Mouse (Mus musculus) frontal cortex, postnatal 25 days (tissue): Measurements from ENCODE around the gene Tepsin.

Experiments used
- DNase-seq, 2 experiments: peaks; one replicate each; pipeline ENCODE4 v3.0.0; 2022; ENCODE audit warnings: low spot score in 2 of 2

Tepsin gene

GRCm38 (mm10) chr11:120064006-120064667, 34.4 kb downstream of the Tepsin start:
- no peak for DNase-seq

DNA sequence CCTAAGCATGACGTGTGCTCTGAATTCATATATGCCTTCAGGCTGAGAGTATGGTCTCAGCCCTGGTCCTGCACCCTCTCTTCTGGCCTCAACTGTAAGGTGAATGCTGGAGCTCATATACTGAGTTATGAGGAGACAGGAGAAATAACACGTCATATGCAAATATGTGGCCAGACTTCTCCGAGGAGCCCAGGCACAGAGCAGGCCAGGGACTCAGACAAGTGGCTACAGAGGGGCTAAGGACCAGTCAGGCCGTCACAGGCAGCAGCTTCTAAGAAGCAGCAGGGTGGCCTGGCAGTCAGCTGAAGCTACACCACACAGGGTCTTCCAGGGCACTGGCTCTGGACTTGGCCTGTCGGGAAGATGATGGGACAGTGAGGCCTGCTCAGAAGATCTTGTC, 35.2 kb downstream of the Tepsin start:
- DNase-seq, result no peak

- no peak for DNase-seq
Observed at GRCm38 (mm10) chr11:120060634-120061033, 37.9 kb downstream of the Tepsin start.

DNA sequence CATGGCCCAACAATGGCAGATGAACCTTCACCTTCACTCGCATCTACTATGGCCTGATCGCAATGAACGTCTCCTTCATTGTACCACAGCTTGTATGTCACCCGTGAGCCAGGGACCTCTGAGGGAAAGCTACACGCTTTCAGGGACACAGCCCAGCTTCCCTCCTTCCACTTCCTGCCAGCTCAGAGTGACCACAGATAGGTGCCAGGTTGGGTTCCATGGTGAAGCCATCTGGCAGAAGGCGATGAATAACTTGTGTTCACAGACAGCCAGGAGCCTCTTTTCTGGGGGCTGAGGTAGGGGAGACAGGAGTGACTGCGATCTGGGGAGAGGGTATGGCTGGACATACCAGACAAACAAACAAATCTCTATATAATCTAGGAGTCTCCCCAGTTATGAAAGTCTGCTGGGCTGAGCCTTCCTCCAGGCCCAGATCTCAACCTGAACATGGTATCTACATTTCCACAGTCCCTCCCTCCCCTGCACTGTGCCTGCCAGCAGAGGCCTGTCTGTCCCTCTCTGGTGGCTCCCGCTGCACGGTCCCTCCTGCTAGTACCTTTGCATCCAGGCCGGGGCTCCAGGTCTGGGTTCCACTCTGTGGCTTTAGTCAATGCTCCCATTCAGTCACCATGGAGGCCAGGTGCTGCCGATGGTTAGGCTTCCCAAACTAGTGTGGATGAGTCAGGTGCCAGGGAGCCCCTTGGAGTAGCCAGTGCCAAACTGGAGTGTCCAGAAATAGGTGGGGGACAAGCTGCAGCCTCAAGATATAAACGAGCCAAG, 42.4 kb downstream of the Tepsin start:
- no peak for DNase-seq

- DNase-seq, result no peak
Observed at GRCm38 (mm10) chr11:120053846-120054245, 44.7 kb downstream of the Tepsin start.

GRCm38 (mm10) chr11:120052274-120052673, 46.3 kb downstream of the Tepsin start:
- no peak for DNase-seq

DNA sequence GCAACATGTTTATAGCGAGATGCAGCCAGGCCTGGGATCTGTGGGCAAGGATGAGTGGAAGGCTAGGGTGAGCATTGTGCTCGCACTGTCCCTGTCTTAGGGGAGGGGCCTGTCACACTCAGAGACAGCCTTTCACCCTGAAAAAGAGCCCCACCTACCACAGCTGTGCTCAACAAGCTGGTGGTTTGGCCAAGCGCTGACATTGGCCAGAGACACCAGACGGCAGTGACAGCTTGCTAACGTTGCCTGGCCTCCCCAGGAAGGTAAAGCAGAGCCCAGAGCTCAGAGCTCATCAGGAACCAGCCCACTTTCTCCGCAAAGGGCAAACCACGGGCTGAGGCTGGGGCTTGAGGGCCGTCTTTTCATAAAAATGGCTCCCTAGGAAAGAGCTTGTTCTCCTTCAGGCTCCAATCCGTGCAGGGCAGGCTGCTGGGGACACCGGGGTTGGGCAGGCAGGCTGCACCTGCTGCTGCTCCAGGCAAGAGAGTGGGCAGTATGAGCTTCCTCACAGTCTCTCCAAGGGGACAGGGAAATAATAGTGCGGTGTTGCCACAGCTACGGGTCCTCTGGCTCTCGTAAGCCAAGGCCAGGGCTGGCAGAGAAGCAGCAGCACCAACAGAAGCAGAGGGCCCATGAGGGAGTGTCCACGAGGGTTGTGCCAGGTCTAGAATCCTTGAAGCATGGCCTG, 47.3 kb downstream of the Tepsin start:
- DNase-seq, result no peak

DNA sequence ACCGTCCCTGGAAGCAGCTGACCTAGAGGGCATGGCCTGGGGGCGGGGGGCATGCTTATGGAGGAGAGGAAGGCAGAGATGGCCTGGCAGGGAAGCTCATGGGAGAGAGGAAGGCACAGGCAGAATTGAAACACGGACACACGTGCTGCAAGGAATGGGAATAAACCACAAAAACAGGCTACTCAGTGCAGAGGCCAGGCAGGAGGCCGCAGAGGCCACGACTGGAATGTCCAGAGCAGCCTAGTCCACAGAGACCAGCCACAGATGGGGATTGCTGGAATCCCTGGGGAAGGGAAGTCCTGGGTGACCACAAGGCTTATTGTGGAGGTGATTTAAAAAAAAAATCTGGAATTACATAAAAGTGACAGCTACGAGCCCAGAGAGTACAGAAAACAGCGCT, 49.5 kb downstream of the Tepsin start:
- DNase-seq, result no peak

DNA sequence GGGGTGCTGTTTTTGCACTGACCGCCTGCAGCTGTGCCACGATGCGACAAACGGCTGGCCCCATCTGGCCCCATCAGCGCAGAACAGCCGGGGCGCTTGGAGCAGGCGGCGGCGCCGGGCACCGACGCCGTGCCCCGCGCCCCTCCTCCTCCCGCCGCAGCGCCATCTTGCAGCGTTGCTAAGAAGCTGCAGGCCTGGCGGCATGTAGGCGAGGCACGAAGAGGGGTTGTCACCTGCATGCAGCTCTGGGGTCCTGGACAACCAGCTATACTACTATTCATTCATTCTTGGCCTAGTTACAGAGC, 50.3 kb downstream of the Tepsin start:
- DNase-seq, result no peak

- DNase-seq, result no peak
Observed at GRCm38 (mm10) chr11:120047531-120048251, 50.8 kb downstream of the Tepsin start.

DNA sequence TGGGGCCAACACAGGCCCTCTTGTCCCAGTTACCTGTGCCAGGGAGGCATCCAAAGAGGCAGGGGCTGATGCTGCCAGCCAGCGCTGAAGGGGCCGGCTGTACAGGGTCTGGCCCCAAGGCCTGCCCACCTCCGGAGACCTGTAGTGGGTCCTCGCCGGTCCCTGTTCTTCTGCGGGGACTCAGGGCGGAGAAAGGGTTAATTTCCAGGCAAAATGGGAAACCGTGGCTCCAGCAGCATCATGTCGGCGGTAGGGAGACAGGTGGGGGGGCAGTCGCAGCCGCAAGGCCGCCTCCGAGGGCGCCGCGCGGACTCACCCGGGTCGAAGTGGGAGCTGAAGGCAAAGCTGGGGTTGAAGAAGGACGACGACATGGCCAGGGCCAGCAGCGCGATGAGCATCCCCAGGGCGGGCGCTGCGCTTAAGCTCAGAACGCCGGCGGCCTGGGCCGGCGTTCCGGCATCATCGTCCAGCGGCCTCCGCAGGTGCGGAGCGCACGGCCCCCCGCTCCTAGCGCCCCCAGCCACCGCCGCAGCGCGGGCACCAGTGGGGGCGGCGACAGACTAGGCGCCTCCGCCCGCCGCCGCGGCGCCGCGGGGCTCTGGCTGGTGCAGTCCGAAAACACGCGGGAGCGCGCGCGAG, 51.9 kb downstream of the Tepsin start, which contains the start of gene Aatk:
TSS of gene Aatk (minus strand) at position 615 of the 639 bp plus-strand sequence.
- DNase-seq, result no peak

GRCm38 (mm10) chr11:120045839-120046552, 52.5 kb downstream of the Tepsin start:
- DNase-seq, result no peak

DNA sequence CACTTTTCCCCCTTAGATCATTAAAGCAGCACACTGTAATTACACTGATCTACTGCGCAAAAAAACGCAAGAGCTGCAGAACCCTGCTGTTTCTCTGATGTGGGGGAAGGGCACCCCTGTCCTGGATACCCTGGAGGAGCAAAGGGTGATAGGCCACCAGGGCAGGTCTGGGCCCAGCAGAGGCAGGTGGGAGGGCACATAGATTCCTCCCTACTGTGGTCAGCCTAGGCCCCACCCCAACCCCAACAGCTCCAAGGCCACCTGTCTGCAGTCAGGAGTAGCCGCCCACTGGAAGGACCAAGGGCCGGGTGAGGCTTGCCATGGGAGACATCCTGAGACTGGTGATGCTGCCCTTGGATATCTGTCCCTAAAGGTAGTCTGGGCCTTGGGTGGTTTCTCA, 53.2 kb downstream of the Tepsin start:
- DNase-seq, result no peak

DNA sequence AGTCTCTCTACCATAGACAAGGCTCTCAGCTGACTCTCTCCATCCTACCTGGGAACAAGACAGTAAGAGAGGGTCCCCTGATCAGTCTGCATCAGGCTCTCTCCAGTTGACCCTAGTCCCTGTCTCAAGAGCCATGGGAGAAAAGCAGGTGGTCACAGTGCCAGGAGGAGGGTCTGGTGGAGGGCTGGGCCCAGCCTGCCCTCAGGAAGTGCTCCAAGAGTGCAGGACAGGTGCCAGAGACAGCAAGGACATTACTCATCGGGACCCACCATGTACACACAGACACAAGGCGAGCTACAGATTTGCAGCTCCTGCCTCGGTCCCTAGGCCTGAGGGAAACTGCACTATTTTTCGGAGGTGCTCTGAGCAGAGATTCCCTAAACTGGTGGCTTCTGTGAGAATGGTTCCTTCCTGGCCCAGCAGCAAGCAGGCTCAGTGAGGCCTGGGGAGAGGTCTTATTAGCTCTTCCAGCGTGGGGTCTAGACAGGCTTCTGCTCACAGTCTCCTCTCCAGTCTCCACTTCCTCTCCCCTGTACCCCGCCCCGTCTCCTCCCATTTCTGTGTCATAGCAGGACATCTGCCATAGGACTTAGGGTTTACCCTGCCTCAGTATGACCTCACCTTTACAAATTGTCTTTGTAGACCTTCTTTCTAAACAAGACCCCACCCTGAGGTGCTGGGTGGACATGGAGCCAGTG, 56.2 kb downstream of the Tepsin start:
- DNase-seq, result no peak

DNA sequence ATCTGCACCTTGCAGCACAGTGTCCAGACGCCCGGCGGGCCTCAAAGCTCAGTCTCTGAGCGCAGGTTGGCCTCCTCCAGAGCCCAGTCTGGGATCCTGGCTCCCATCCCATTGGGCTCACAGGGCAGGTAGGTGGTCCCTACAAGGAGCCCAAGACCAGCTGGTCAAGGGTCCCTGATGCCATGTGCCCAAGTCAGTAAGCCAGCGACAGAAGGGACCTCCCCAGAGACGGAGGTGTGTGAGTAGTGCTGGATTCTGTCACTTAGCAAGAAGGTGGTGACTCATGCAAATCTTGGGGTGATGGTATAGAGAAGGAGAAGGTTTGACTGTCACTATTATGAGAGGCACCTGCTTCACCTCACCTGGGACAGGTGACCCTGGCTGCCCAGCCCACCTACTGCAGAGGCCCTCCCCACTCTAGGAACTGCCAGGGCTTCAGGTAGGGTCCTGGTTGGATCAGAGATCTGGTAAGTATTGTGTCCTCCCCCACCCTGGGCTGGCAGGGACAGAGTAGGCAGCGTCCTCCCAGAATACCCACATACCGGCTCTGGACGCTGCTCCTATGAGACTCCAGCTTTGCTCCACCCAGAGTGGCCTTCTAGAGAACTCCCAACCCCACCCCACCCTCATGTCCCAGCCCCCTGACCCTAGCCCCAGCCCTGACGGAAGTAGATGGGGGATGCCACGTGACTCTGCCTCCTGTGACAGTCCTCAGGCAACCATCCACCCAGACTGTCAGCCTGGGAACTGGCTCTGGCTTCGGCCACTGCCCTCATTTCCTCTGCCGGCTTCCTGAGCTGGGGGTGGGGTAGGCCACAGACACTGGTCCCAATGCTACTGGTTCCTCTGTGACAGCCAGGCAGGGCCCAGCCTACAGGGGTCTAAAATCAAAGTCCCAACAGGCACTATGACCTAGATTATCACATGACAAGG, 57.1 kb downstream of the Tepsin start:
- no peak for DNase-seq
